Mouse (Mus musculus) thymus, postnatal 25 days (tissue): ENCODE results near the gene Tmem108.
A peak's percentile ranks its signal among the peaks of the same experiment; 100 is the strongest.

Experiments used
- DNase-seq: peaks from one replicate; pipeline ENCODE4 v3.0.0; 2022

The Tmem108 gene

DNA sequence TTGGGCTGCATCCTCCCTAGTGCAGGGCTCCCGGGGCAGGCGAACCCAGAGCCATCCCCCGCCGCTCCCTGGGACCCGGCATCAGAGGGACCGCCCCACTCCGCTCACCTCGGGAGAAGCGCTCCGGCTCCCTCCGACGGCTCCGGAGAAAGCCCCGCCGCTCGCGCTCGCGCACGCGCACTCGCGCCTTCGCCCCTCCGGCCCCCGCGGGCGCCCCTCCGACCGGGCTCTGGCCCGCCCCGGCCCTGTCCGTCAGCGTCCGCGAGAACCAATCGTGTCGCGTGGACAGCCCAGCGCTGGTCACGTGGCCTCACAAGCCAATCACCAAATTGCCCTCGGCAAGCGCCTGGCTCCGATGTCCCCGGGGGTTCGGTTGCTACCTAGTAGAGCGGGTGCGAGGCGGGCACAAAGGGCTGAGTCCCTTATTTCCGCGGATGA lies at the start of gene Tmem108:
Tmem108 (minus strand) TSS at position 191 of the 438 bp plus-strand sequence.
- peak; percentile 70 for DNase-seq

DNA sequence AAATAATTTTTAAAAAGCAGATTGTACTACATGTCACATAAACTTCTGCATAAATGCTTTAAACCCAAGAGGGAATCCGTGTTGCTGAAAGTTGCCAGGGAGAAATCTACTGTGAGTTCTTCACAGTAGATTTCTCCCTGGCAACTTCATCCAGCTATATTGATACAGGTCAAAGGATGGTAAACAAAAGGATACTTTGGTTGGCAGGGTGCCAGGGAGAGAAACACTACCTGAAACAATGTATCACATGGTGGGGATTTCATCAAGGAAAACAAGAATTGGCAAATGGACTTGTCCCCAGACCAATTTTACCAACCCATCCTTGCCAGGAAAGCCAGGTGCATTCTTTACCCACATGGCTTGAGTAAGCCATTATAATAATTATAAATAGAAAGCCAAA lies 27.4 kb upstream of the Tmem108 start:
- no peak for DNase-seq

- no peak for DNase-seq
Measured at GRCm38 (mm10) chr9:103784156-103784555, 22.5 kb upstream of the Tmem108 start.

- no peak for DNase-seq
Measured at GRCm38 (mm10) chr9:103783276-103783675, 21.6 kb upstream of the Tmem108 start.

DNA sequence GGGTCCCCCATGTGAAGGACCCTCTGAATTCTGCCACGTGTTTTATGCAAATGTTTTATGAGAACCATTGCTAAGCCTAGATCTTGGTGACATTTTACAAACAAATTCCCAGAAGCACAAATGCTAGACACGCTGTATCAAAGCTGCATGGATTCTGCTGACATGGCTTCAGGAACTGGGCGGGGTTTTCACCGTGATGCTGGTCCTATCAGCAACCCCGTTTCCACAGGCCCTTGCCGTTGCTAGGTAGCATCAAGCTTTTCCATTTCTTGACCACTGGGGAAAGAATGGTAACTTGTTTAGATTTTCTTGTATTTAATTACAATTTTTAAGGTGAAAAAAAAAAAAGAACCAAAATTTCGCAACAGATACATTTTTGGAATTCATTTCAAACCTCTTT lies 20.7 kb upstream of the Tmem108 start:
- no peak for DNase-seq

DNA sequence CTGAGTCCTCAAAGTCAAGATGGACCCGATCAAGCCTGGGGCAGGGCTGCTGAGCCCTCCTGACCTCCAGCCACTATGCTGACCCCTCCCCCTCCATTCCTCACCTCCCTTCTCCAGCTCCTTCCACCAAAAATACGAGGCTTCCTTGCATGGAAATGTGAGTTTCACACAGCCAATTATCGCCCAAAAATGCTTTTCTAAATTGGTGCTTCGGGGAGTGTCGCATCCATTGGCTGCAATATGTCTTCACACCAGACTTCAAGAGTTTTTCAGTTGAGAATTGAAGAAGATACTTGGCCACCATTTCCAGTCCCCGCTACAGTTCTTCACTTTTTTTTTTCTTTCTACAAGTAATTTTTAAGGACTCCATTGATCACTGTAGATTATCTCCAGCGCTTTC lies 19.8 kb upstream of the Tmem108 start:
- no peak for DNase-seq

DNA sequence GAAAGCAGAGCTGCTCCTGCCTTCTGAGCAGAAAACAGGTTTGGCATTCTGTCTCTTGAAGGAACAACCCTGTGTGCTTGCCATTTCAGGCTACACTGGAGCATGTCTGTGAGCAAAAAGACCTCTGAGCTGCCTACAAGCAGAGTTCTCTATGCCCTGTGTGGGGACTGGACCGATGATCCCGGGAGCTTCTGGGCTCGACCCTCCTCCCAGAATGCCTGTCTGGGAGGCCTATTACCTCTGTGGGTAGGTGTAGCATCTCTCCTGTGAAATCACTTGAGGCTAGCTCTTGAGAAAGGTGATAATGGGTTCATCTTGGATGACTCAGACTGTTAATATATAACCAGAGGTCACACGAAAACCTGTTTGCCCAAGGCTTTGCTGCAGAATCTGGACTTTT lies 19.0 kb upstream of the Tmem108 start:
- no peak for DNase-seq

DNA sequence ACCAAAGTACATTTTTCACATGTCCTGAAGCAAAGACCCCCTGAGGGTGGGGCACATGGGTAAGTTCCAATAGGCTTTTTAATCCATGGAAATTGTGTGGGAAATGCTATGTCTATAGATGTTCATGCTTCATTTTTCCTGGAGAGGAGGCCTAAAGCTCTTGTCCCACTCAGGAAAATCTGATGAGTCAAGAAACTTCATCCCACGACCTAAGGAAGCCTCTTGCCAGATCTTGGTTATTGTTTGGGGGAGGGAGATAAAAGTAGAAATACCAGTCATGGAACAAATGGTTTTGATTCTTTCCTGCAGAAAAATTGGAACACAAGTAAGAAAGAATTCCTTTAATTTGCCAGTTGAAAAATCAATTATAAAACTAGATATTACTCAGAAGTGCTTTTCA lies 16.5 kb upstream of the Tmem108 start:
- DNase-seq = no peak

GRCm38 (mm10) chr9:103761151-103761571 lies 476 bp downstream of the Tmem108 start:
- no peak for DNase-seq

DNA sequence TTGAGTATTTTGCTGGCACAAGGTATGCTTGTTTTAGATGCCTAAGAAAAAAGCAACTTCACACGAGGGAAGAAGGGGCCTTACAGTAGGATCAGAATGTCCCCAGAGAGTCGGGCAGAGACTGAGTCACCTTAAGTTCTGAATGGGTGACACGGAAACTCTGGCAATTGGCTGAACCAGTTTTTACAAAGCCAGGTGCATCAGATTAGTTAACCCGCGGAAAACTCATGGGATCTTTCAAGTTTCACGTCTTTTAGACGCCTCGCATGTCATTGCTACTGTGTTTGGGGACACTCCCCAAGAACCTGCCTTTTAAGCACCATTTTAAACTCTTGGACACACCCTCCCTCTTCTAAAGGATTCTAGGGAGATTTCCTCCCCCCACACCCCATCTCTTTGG lies 1.3 kb downstream of the Tmem108 start:
- no peak for DNase-seq

DNA sequence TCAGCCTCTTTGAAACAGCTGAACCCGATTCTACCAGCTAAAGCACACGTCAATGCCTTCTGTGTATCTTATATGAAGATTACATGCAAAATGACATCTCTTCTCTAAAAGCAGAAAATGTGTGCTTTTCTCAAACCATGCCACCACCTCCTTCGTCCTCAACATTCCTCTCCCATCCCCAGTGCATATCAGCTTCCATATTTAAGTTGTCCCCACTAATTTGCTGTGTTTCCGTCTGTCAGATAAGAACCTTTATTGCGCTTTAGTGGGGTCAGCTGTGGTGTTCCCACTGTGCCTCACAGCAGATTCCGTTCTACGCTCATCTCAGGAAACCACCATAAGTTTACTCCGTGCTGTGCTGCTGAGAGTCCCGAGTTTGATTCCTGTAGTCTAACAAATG lies 1.8 kb downstream of the Tmem108 start:
- DNase-seq = no peak

DNA sequence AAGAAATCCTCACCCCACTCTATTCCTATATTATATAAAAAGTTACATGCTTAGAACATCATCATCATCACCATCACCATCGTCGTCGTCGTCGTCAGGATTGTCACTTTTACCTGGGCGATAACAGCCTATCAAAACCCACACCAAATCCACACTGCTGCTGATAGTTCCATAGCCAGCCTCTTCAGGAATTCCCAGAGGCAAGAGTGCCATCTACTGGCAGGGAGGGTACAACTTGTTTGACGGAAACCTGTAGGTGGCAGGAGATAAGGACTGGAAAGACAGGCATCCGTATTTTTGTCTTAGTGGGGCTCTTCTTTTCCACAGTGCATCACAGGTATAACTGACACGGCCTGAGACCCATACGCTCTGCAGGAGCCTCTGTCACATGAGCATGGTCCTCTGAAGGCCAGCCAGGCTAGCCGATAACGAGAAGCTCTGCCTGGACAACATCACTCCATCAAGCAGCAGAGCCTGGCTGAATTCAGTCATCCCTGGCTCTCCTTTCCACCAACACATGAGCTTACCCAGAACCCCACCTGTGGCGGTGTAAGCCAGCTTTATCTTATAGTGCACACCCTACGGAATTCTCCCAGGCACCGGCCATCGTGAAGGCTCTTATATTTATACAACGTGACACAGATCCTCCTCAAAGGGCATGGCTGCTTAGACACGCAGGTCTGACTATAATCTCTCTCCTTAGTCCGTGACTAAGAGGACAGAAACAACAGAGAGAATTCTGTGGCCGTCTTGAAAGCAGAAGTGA lies 2.5 kb downstream of the Tmem108 start:
- peak; percentile 72 for DNase-seq

GRCm38 (mm10) chr9:103758246-103758645 lies 3.4 kb downstream of the Tmem108 start:
- DNase-seq = no peak

GRCm38 (mm10) chr9:103752618-103753017 lies 9.0 kb downstream of the Tmem108 start:
- DNase-seq = no peak

DNA sequence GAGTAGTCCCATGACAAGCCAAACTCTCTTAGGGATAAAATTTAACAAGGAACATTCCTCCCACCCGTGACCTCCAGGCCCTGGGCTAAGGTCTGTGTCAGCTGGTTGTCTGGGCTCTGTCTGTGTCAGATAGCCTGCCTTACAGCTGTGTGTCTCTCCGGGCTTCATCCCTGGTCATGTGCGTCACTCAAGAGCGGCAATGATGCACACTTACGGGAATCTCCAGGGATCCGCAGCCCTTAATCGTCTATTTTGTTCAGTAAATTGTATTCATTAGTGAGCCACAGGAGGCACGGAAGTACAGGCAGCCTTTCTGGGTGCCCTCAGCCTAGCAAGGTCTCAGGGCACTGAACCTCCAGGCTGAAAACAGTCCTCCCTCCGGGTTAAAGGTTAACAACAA lies 10.1 kb downstream of the Tmem108 start:
- no peak for DNase-seq

DNA sequence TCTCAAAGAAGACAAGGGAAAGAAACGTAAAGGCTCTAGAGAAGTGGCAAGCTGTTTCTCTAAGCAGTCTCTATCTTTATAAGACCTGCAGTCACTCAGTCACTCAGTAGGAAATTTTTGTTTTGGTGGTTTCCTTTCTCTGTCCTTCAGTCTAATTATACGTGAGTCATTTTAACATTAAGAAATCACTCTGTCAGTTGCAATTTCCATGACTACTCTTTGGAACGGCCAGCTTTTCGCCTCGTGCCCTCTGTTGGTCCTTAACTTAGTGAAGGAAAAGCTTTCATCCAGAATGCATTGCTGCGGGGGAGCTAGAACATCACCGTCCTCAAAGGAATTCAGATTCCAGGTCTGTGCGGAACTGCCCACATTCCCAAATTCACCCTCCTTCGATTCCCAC lies 11.1 kb downstream of the Tmem108 start:
- DNase-seq = no peak

DNA sequence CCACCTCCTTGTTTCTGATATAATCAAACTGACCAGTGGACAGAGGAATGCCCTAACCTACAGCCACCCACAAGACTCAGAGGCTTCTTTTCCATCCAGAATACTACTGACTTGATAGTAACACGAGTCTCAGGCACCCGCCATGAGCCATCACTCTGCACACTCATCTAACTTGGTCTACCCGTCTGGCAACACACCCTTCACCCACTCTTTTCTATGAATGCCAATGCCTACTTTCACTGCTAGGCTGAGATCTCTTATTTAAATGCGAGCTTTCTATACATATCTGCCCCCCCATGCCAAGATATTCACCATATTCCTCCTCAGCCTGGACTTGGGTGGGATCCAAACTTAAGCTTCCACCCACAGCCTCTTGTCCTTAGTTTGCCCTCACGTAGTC lies 15.0 kb downstream of the Tmem108 start:
- DNase-seq = no peak

DNA sequence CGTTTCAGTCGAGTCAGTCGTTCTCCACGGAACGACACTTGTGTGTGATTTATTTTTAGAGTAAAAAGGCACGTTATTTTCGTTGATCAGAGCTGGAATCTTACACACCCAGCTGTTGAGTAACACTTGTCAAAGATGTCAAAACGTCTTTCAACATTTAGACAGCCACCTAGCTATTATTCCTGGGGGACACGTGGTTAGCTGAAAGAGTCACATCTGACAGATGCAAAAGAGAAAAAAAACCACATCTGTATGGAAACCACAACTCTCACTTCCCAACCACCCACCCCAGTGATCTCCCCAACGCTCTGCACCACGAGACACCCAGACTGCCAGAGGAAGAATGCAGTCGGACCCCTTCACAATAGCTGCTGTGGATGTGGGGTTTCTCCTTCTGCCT lies 21.5 kb downstream of the Tmem108 start:
- DNase-seq = peak; percentile 11

GRCm38 (mm10) chr9:103739062-103739461 lies 22.6 kb downstream of the Tmem108 start:
- no peak for DNase-seq

- no peak for DNase-seq
Measured at GRCm38 (mm10) chr9:103729716-103730115, 31.9 kb downstream of the Tmem108 start.

DNA sequence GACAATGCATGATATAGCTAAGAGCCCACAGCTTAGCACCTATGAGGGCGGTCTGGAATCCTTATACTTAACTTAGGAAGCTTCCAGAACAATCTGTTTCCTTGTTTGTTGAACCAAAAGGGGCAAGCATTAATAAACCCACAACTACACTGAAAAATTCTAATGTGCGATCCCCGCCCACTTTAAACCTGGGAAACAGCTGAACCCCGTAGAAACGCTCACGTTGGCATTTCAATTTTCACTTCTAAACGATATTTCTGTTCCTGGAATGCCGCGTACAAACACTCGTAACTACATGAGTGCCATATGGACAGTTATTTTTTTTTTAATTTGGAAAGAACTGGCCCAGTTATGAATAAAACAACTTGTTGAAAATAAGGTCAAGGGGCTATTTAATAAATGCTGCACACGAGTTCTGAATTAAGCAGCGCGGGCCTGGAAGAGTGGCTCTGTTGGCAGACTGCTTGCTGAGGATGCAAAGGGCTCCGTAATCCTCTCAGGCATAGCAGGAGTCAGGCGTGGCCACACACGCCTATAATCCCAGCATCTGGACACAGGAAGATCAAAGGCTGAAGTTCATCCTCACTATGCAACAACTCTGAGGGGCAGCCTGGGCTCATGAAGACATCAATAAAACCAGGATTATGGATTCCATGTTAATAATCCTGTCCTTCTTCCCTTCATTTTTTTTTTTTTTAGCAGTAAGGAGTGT lies 34.7 kb downstream of the Tmem108 start:
- DNase-seq = no peak

GRCm38 (mm10) chr9:103725497-103725896 lies 36.1 kb downstream of the Tmem108 start:
- DNase-seq = no peak

DNA sequence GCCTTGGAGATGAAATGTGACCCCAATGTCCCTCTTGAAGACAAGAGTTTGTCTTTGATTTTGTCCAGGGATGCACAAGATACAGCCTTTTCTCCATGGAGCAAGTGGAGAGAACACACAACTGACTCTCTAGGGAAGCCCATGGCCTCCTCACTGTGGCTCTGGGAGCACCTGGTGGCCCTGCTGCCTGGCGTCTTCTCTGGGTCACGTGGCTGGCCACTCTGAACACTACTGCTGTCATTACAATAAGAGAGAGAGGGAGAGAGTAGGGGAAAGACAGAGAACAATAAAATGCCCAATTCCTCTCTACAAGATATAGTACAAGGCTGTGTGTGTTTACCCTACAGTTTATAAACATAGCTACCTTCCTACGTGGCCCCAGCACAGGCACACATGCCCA lies 40.2 kb downstream of the Tmem108 start:
- DNase-seq = no peak

DNA sequence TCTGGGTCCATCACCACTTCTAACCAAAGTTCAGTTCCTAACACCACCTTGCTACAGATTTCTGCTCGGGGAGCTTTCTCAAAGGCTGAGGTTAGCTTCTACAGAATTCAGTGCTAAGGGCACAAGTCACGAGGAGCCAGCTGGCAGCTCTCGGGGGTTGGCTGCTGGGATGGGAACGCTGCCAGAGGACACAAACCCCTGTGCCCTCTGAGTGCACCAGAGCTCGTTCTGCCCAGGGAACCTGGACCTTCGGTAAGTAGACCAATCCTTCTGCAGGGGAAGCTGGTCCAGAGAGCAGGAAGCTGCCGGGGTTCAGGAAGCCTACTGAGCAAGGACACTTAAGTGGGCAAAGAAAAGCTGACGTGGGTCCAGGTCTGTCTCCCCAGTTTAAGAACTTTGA lies 40.6 kb downstream of the Tmem108 start:
- no peak for DNase-seq

GRCm38 (mm10) chr9:103720021-103720420 lies 41.6 kb downstream of the Tmem108 start:
- DNase-seq = no peak
